Mouse (Mus musculus): ENCODE measurements around the gene Mlc1. TPM values are rescaled to one million over a fixed set of nuclear protein-coding genes. Genes with fewer than 3 reads are reported as not detected.

The Mlc1 gene
- polyA plus RNA-seq, 1 experiment from 2014 or later: not detected

DNA sequence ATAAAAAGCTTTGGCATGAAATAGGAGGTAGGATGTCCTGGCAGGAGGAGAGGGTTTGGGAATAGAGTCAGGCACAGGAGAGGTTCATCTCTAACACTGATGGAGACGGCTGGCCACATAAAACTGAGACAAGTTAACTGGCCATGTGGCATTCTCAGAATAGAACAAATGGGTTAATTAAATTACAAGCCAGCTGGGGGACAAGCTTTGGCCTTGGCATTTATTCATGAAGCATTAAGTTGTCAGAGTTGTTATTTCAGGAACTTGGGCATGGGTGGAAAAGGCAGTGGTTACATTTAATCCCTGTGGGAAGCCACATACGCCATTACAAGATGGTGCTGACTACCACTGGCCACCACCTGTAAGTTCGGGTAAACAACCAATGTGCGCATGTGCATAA is 27.6 kb downstream of the Mlc1 start:
- H3K27ac ChIP-seq (ENCODE audit: low read depth, low read length): no peak overlapping the region
- H3K9ac ChIP-seq (ENCODE audit: low read depth, low read length): no peak overlapping the region
- H3K27me3 ChIP-seq (ENCODE audit: control insufficient read depth, insufficient read depth, low read length): peaks cover 26% of the 10 kb centered on the region
- WGBS (ENCODE audit: insufficient replicate concordance): 75% methylated on average over 4 of the region's 4 CpGs
- no peak for ATAC-seq (replicated peaks; ENCODE audit: insufficient number of reproducible peaks, low FRiP score, low TSS enrichment)
- no peaks in the 10 kb centered on the region for H3K36me3 ChIP-seq (ENCODE audit: control insufficient read depth, insufficient read depth, low read length)
- no peaks in the 10 kb centered on the region for H3K9me3 ChIP-seq (replicated peaks; ENCODE audit: control insufficient read depth, low read length)
- H3K4me2 ChIP-seq: no peak overlapping the region
- H3K4me3 ChIP-seq (ENCODE audit: low read depth, low read length): no peak overlapping the region
- H3K4me1 ChIP-seq (ENCODE audit: control insufficient read depth, insufficient read depth, low read length): no peaks in the 10 kb centered on the region

- Histone ChIP-seq H3K4me3 (ENCODE audit: low read depth, low read length) (no peak overlapping the region), H3K9ac (ENCODE audit: low read depth, low read length) (no peak overlapping the region), H3K4me1 (ENCODE audit: control insufficient read depth, insufficient read depth, low read length) (no peaks in the 10 kb centered on the region), H3K4me2 (no peak overlapping the region), H3K36me3 (ENCODE audit: control insufficient read depth, insufficient read depth, low read length) (no peaks in the 10 kb centered on the region), H3K27me3 (ENCODE audit: control insufficient read depth, insufficient read depth, low read length) (no peaks in the 10 kb centered on the region), H3K9me3 (replicated peaks; ENCODE audit: control insufficient read depth, low read length) (no peaks in the 10 kb centered on the region), H3K27ac (ENCODE audit: low read depth, low read length) (no peak overlapping the region)
- no peak for ATAC-seq (replicated peaks; ENCODE audit: insufficient number of reproducible peaks, low FRiP score, low TSS enrichment)
- 53% methylated on average over 6 of the region's 6 CpGs for WGBS (ENCODE audit: insufficient replicate concordance)
Measured at GRCm38 (mm10) chr15:88946851-88947250, 32.0 kb downstream of the Mlc1 start.

- ATAC-seq (replicated peaks; ENCODE audit: insufficient number of reproducible peaks, low FRiP score, low TSS enrichment): no peak
- H3K27ac ChIP-seq (ENCODE audit: low read depth, low read length): no peak overlapping the region
Measured at GRCm38 (mm10) chr15:88943896-88944551, 34.8 kb downstream of the Mlc1 start.

GRCm38 (mm10) chr15:88942783-88943182 is 36.0 kb downstream of the Mlc1 start:
- no peak overlapping the region for H3K4me2 ChIP-seq
- no peaks in the 10 kb centered on the region for H3K4me1 ChIP-seq (ENCODE audit: control insufficient read depth, insufficient read depth, low read length)
- H3K27ac ChIP-seq (ENCODE audit: low read depth, low read length): no peak overlapping the region
- H3K9me3 ChIP-seq (replicated peaks; ENCODE audit: control insufficient read depth, low read length): no peaks in the 10 kb centered on the region
- WGBS (ENCODE audit: insufficient replicate concordance): 37% methylated on average over 5 of the region's 5 CpGs
- ATAC-seq (replicated peaks; ENCODE audit: insufficient number of reproducible peaks, low FRiP score, low TSS enrichment): no peak
- no peaks in the 10 kb centered on the region for H3K27me3 ChIP-seq (ENCODE audit: control insufficient read depth, insufficient read depth, low read length)
- no peaks in the 10 kb centered on the region for H3K36me3 ChIP-seq (ENCODE audit: control insufficient read depth, insufficient read depth, low read length)
- H3K9ac ChIP-seq (ENCODE audit: low read depth, low read length): no peak overlapping the region
- no peak overlapping the region for H3K4me3 ChIP-seq (ENCODE audit: low read depth, low read length)

More at GRCm38 (mm10) chr15:88943896-88944551, 34.8 kb downstream of the Mlc1 start:
- Histone ChIP-seq H3K9ac (ENCODE audit: low read depth, low read length) (no peak overlapping the region), H3K4me2 (no peak overlapping the region), H3K9me3 (replicated peaks; ENCODE audit: control insufficient read depth, low read length) (no peaks in the 10 kb centered on the region), H3K36me3 (ENCODE audit: control insufficient read depth, insufficient read depth, low read length) (no peaks in the 10 kb centered on the region), H3K4me1 (ENCODE audit: control insufficient read depth, insufficient read depth, low read length) (no peaks in the 10 kb centered on the region), H3K4me3 (ENCODE audit: low read depth, low read length) (no peak overlapping the region), H3K27me3 (ENCODE audit: control insufficient read depth, insufficient read depth, low read length) (no peaks in the 10 kb centered on the region)
- 71% methylated on average over 5 of the region's 5 CpGs for WGBS (ENCODE audit: insufficient replicate concordance)

- Histone ChIP-seq H3K4me3 (ENCODE audit: low read depth, low read length) (no peak overlapping the region), H3K27ac (ENCODE audit: low read depth, low read length) (no peak overlapping the region), H3K9ac (ENCODE audit: low read depth, low read length) (no peak overlapping the region), H3K27me3 (ENCODE audit: control insufficient read depth, insufficient read depth, low read length) (no peaks in the 10 kb centered on the region), H3K9me3 (replicated peaks; ENCODE audit: control insufficient read depth, low read length) (no peaks in the 10 kb centered on the region), H3K4me2 (no peak overlapping the region), H3K36me3 (ENCODE audit: control insufficient read depth, insufficient read depth, low read length) (no peaks in the 10 kb centered on the region), H3K4me1 (ENCODE audit: control insufficient read depth, insufficient read depth, low read length) (no peaks in the 10 kb centered on the region)
- WGBS (ENCODE audit: insufficient replicate concordance): 82% methylated on average over 2 of the region's 2 CpGs
- no peak for ATAC-seq (replicated peaks; ENCODE audit: insufficient number of reproducible peaks, low FRiP score, low TSS enrichment)
Measured at GRCm38 (mm10) chr15:88937291-88937650, 41.5 kb downstream of the Mlc1 start.

- Histone ChIP-seq H3K36me3 (ENCODE audit: control insufficient read depth, insufficient read depth, low read length) (no peaks in the 10 kb centered on the region), H3K9ac (ENCODE audit: low read depth, low read length) (no peak overlapping the region), H3K9me3 (replicated peaks; ENCODE audit: control insufficient read depth, low read length) (no peaks in the 10 kb centered on the region), H3K4me3 (ENCODE audit: low read depth, low read length) (no peak overlapping the region), H3K4me1 (ENCODE audit: control insufficient read depth, insufficient read depth, low read length) (no peaks in the 10 kb centered on the region), H3K27me3 (ENCODE audit: control insufficient read depth, insufficient read depth, low read length) (no peaks in the 10 kb centered on the region), H3K4me2 (no peak overlapping the region), H3K27ac (ENCODE audit: low read depth, low read length) (no peak overlapping the region)
- 64% methylated on average over 6 of the region's 6 CpGs for WGBS (ENCODE audit: insufficient replicate concordance)
- ATAC-seq (replicated peaks; ENCODE audit: insufficient number of reproducible peaks, low FRiP score, low TSS enrichment): no peak
Measured at GRCm38 (mm10) chr15:88936619-88937290, 42.1 kb downstream of the Mlc1 start.

GRCm38 (mm10) chr15:88934141-88934540 is 44.7 kb downstream of the Mlc1 start:
- H3K9me3 ChIP-seq (replicated peaks; ENCODE audit: control insufficient read depth, low read length): no peaks in the 10 kb centered on the region
- no peak overlapping the region for H3K4me2 ChIP-seq
- ATAC-seq (replicated peaks; ENCODE audit: insufficient number of reproducible peaks, low FRiP score, low TSS enrichment): no peak
- H3K27me3 ChIP-seq (ENCODE audit: control insufficient read depth, insufficient read depth, low read length): no peaks in the 10 kb centered on the region
- H3K9ac ChIP-seq (ENCODE audit: low read depth, low read length): no peak overlapping the region
- H3K27ac ChIP-seq (ENCODE audit: low read depth, low read length): no peak overlapping the region
- no peaks in the 10 kb centered on the region for H3K4me1 ChIP-seq (ENCODE audit: control insufficient read depth, insufficient read depth, low read length)
- no peaks in the 10 kb centered on the region for H3K36me3 ChIP-seq (ENCODE audit: control insufficient read depth, insufficient read depth, low read length)
- WGBS (ENCODE audit: insufficient replicate concordance): 65% methylated on average over 7 of the region's 7 CpGs
- H3K4me3 ChIP-seq (ENCODE audit: low read depth, low read length): no peak overlapping the region

- 76% methylated on average over 10 of the region's 10 CpGs for WGBS (ENCODE audit: insufficient replicate concordance)
- Histone ChIP-seq H3K27ac (ENCODE audit: low read depth, low read length) (no peak overlapping the region), H3K36me3 (ENCODE audit: control insufficient read depth, insufficient read depth, low read length) (no peaks in the 10 kb centered on the region), H3K4me1 (ENCODE audit: control insufficient read depth, insufficient read depth, low read length) (no peaks in the 10 kb centered on the region), H3K4me2 (no peak overlapping the region), H3K9ac (ENCODE audit: low read depth, low read length) (no peak overlapping the region), H3K27me3 (ENCODE audit: control insufficient read depth, insufficient read depth, low read length) (no peaks in the 10 kb centered on the region), H3K4me3 (ENCODE audit: low read depth, low read length) (no peak overlapping the region), H3K9me3 (replicated peaks; ENCODE audit: control insufficient read depth, low read length) (no peaks in the 10 kb centered on the region)
- no peak for ATAC-seq (replicated peaks; ENCODE audit: insufficient number of reproducible peaks, low FRiP score, low TSS enrichment)
Measured at GRCm38 (mm10) chr15:88932667-88933066, 46.1 kb downstream of the Mlc1 start.

GRCm38 (mm10) chr15:88921992-88922310 is 56.9 kb downstream of the Mlc1 start:
- no peak overlapping the region for H3K9ac ChIP-seq (ENCODE audit: low read depth, low read length)
- WGBS (ENCODE audit: insufficient replicate concordance): 62% methylated on average over 6 of the region's 6 CpGs
- H3K4me3 ChIP-seq (ENCODE audit: low read depth, low read length): no peak overlapping the region
- H3K36me3 ChIP-seq (ENCODE audit: control insufficient read depth, insufficient read depth, low read length): no peaks in the 10 kb centered on the region
- H3K4me1 ChIP-seq (ENCODE audit: control insufficient read depth, insufficient read depth, low read length): no peaks in the 10 kb centered on the region
- 0 out of 2 replicates have a peak, but pooled peaks cover 3% of the 10 kb centered on the region for H3K27me3 ChIP-seq (ENCODE audit: control insufficient read depth, insufficient read depth, low read length)
- H3K9me3 ChIP-seq (replicated peaks; ENCODE audit: control insufficient read depth, low read length): no peaks in the 10 kb centered on the region
- no peak for ATAC-seq (replicated peaks; ENCODE audit: insufficient number of reproducible peaks, low FRiP score, low TSS enrichment)
- no peak overlapping the region for H3K27ac ChIP-seq (ENCODE audit: low read depth, low read length)
- no peak overlapping the region for H3K4me2 ChIP-seq
